Mouse (Mus musculus) v-Abl transformed pro-B cells (cell line): ENCODE results near the gene Hba-a1.
"Not testable (repeated sequence)": the region's sequence is repeated elsewhere in the genome, so short reads cannot be mapped to it uniquely, and the experiment has no call there.

Source experiments
- in situ Hi-C, 2 experiments: fragments of 400-800 bp; cut with MboI; formaldehyde crosslinking; loops; one replicate each; pipeline ENCODE4 v1.15.1; 2025; ENCODE audit not compliant: unreplicated experiment in 2 of 2

Gene Hba-a1

GRCm38 (mm10) chr11:32286695-32287492 is 3.6 kb downstream of the Hba-a1 start, which contains the start of gene Hbq1b:
TSS of gene Hbq1b (plus strand) at chr11:32286965.
- in situ Hi-C loops, result loop anchor here (5.0 kb wide), 1 partner anchor 105 kb away; no protein-coding TSS in a partner anchor

DNA sequence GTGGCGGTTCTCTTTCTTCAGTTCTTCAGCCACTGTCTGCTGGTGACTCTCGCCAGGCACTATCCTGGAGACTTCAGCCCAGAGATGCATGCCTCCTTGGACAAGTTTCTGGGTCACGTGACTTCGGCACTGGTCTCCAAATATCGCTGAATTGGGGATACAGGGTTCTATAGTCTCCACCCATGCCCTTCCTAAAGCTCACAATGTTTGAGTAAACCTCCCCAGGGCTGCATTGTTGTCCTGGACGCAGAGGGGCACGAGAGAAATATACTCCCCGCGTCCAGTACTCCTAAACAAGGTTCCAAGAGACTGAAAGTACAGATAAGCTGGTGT is 4.1 kb downstream of the Hba-a1 start:
- in situ Hi-C loops, result loop anchor here (5.0 kb wide), 1 partner anchor 105 kb away; no protein-coding TSS in a partner anchor

DNA sequence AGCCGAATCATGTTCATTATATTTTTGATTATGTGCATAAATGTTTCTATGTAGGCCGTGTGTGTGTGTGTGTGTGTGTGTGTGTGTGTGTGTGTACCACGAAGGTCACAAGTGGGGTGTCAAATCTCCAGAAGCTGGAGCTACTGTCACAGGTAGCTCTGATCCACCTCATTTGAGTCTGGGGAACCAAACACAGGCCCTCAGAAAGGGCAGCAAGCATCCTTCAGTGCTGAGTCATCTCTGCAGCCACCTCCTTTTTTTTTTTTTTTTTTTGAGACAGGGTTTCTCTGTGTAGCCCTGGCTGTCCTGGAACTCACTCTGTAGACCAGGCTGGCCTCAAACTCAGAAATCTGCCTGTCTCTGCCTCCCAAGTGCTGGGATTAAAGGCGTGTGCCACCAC is 9.5 kb downstream of the Hba-a1 start:
- in situ Hi-C loops, result not testable (repeated sequence)

DNA sequence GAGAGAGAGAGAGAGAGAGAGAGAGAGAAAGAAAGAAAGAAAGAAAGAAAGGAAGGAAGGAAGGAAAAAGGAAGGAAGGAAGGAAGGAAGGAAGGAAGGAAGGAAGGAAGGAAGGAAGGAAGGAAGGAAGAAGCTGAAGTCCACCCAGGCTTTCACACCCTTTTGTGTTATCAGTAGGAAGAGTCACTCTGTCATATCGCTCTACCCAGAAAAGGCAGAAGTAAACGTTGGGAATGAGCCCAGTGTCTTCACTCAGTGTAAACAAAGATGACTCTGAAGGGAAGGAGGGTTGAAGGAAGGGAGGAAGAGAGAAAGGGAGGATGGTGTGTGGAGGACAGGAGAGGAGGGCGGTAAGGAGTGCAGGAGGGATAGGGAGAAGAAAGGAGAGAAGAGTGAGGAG is 10.2 kb downstream of the Hba-a1 start:
- in situ Hi-C loops, result not testable (repeated sequence)

- in situ Hi-C loops, result not testable (repeated sequence)
Measured at GRCm38 (mm10) chr11:32296203-32296602, 12.9 kb downstream of the Hba-a1 start, which contains the start of gene Hba-a2. TSS of gene Hba-a2 (plus strand) at chr11:32296489.

GRCm38 (mm10) chr11:32297417-32297816 is 14.1 kb downstream of the Hba-a1 start:
- in situ Hi-C loops, result not testable (repeated sequence)

GRCm38 (mm10) chr11:32297866-32298531 is 14.7 kb downstream of the Hba-a1 start:
- in situ Hi-C loops, result no loop called here

GRCm38 (mm10) chr11:32298532-32298918 is 15.2 kb downstream of the Hba-a1 start:
- in situ Hi-C loops, result no loop called here

DNA sequence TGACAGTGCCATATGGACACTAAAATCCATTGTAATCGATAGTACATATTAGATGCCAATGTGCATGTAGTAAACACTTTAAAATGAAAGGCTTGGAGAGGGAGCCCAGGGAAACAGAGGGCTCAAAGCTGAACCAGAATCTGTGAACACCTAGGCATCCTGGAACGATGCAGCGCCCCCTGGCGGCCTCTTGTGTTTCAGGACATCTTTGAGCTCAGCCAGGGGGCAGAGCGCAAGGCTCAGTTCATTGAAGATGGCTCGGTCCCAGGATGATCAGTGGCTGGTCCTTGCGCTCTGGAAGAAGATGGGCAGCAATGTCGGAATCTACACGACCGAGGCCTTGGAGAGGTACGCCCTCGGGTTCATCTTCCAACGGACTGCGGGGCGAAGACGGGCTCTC is 16.6 kb downstream of the Hba-a1 start, which contains the start of gene Hbq1a:
Hbq1a (plus strand) TSS at position 205 of the 400 bp plus-strand sequence.
- in situ Hi-C loops, result loop anchor here in 1 of 2 experiments (25.0 kb wide), 1 partner anchor 313 kb away; no protein-coding TSS in a partner anchor

- in situ Hi-C loops, result loop anchor here in 1 of 2 experiments (25.0 kb wide), 1 partner anchor 313 kb away; no protein-coding TSS in a partner anchor
Measured at GRCm38 (mm10) chr11:32300279-32301267, 17.3 kb downstream of the Hba-a1 start.

- in situ Hi-C loops, result loop anchor here in 1 of 2 experiments (25.0 kb wide), 1 partner anchor 314 kb away; no protein-coding TSS in a partner anchor
Measured at GRCm38 (mm10) chr11:32301506-32301905, 18.2 kb downstream of the Hba-a1 start.

- in situ Hi-C loops, result loop anchor here in 1 of 2 experiments (25.0 kb wide), 1 partner anchor 316 kb away; no protein-coding TSS in a partner anchor
Measured at GRCm38 (mm10) chr11:32302824-32303419, 19.6 kb downstream of the Hba-a1 start.

DNA sequence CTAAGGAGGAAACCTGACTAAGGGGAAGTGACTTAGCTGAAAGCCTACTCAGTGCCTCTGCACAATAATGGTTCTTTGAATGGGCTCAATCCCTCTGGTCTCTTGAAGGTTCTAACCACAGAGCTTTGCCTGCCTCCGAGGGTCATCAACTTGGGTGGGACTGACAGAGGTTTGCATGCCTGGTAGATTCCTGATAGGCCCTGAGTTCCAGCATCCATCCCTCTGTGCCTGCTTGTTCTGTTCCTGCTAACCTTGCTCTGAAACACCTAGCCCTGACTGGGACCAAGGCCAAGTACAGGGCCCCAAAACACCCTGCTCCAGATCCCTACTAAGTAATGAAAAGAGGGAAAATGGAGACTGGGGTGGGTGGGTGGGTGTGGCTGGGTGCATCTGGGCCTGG is 20.1 kb downstream of the Hba-a1 start:
- in situ Hi-C loops, result loop anchor here in 1 of 2 experiments (25.0 kb wide), 1 partner anchor 316 kb away; no protein-coding TSS in a partner anchor

DNA sequence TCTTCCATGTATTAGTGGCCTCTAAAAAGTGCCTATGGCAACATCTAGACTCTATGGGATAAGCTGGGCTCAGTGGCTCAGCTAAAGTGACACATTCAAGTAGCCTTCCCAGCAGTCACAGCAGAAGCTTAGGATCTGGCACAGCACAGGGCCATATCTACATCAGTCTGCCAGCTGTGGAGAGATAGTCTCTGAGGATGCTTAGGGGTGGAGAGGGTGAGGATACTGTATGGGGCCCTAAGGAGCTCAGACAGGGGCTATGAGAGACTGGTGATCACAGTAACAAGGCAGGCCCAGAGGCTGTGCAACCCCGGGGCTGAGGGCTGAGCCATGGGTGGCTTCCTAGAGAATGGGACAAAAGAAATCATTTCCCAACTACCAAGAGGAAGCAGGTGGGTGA is 23.7 kb downstream of the Hba-a1 start:
- in situ Hi-C loops, result loop anchor here in 1 of 2 experiments (25.0 kb wide), 1 partner anchor 320 kb away; no protein-coding TSS in a partner anchor

- in situ Hi-C loops, result loop anchor here in 1 of 2 experiments (25.0 kb wide), 1 partner anchor 322 kb away; no protein-coding TSS in a partner anchor
Measured at GRCm38 (mm10) chr11:32309446-32309845, 26.1 kb downstream of the Hba-a1 start.

DNA sequence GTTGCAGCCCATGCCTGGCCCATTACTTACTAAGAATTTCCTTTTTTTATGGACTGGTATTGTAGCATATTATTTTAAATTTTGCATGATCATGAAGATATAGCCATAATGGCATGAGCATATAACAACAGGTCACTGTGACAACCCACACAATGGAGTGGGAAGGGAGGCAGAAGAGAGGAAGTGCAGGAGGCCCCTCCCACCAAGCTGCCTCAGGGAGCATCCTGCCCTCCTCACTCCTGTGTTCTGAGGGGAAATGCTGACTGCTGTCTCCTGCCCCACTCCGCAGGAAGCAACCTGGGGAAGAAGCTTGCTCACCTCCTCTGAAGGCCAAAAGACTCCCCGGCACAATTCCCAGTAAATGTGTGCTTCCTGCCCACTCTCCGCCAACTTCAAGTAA is 26.6 kb downstream of the Hba-a1 start:
- in situ Hi-C loops, result loop anchor here in 1 of 2 experiments (25.0 kb wide), 1 partner anchor 323 kb away; no protein-coding TSS in a partner anchor

DNA sequence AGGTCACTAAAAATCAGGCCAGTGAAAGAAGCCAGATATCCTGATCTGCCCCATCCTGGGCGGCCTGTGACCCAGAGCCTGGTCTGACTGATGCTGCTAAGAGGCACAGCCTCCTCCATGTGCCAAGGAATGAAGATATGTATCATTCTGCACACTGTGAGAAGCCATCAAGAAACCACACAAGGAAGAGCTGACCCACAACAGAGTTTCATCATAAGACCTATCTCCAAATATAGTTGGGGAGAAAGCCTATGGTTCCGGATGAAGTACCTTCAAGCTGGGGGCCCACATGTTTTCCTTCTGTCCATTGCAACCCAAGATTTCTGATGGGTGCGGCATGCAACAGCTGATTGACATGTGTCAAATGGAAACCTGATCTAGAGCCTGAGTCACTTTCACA is 32.7 kb downstream of the Hba-a1 start:
- in situ Hi-C loops, result loop anchor here in 1 of 2 experiments (25.0 kb wide), 1 partner anchor 329 kb away; no protein-coding TSS in a partner anchor

- in situ Hi-C loops, result loop anchor here in 1 of 2 experiments (25.0 kb wide), 1 partner anchor 333 kb away; no protein-coding TSS in a partner anchor
Measured at GRCm38 (mm10) chr11:32320507-32321195, 37.3 kb downstream of the Hba-a1 start.

DNA sequence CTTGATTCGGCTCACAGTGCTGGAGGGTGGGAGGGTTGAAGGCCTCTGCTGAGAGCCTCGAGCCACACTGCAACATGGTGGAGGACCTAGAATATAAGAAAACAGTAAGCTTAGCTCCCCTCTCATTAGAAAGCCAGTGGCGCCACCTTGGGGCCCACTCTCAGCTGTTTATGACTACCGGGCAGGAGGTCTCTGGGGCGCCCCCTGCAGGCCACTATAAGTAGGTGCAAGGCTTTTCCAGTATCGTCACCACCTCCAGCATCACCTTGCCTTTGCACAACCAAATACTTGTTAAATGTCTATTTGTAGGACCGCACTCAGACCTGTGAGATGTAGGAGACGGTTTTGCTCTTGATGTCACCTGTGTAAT is 37.9 kb downstream of the Hba-a1 start:
- in situ Hi-C loops, result loop anchor here in 1 of 2 experiments (25.0 kb wide), 1 partner anchor 334 kb away; no protein-coding TSS in a partner anchor
